Mouse (Mus musculus): Measurements from ENCODE around the gene Senp2. TPM values are rescaled to one million over a fixed set of nuclear protein-coding genes. Genes with fewer than 3 reads are reported as not detected.

The Senp2 gene
- polyA plus RNA-seq, 1 experiment from 2014 or later, result 70.5 TPM

DNA sequence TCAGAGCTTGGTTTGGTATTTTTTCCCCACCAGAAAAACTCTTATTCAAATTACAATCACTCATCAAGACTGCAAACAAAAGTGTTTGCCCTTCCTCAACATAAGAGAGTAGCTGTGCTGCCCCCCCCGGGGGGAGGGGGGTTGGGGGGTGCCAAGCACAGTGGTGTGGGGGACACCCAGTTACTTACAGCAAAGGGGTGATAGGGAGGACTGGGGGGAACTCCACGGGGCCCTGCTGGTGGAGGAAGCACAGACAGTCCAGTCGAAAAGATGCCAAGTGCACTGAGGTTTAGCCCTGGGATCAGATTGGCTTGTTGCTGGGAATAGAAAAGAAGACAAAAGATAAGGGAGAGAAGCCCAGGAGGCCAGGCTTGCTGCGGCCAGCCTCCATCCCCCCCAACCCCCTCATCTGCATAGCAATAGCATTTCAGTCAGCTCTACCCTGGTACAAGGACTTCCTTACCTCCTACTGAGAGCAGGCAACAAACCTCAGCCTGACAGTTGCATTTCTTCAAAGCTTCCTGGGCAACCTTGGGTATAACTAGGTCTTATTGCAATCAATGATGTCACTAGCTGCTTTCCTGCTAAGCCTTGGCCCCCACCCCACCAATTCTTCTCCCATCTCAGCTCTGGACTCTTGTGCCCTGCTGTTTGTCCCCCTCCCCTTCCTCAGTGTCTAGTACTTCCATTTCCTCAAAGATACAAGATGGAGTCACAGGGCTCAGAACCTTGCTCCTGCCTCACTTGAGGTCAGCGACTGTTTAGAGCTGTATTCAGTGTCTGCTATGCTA is 66.7 kb downstream of the Senp2 start:
- H3K27me3 ChIP-seq (ENCODE audit: poor library complexity, severe bottlenecking), result no peaks in the 10 kb centered on the region
- 20% methylated on average over 5 of the region's 5 CpGs for WGBS
- H3K9me3 ChIP-seq, result no peaks in the 10 kb centered on the region
- H3K4me3 ChIP-seq, result no peak overlapping the region
- peaks cover 17% of the 10 kb centered on the region for H3K4me1 ChIP-seq
- peak overlapping the region; percentile 75 for H3K27ac ChIP-seq
- DNase-seq (ENCODE audit: extremely low spot score, low spot score), result no peak
- H3K36me3 ChIP-seq (replicated peaks), result peaks cover 99% of the 10 kb centered on the region

DNA sequence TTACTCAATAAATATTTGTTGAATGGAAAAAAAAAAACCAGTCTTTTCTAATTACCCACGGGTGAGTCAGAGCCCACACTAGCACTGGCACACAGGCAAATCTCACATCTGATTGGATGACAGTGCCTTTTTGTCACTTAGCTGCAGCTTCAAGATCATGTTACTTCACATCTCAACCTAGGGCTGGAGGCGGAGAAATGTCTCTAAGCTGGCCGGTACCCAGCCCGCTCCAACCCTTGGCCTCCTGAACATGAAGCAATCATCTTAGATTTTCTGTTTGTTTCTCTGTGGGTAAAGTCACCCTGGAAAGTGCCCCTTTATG is 67.3 kb downstream of the Senp2 start:
- DNase-seq (ENCODE audit: extremely low spot score, low spot score), result no peak
- Histone ChIP-seq H3K9me3 (no peaks in the 10 kb centered on the region), H3K36me3 (replicated peaks) (peaks cover 99% of the 10 kb centered on the region), H3K4me1 (peaks cover 17% of the 10 kb centered on the region), H3K4me3 (no peak overlapping the region), H3K27ac (peak overlapping the region; percentile 75; the same call in 1 of the 2 replicates), H3K27me3 (ENCODE audit: poor library complexity, severe bottlenecking) (no peaks in the 10 kb centered on the region)
- 50% methylated on average over 4 of the region's 4 CpGs for WGBS

GRCm38 (mm10) chr16:22080125-22080710 is 70.9 kb downstream of the Senp2 start:
- H3K27me3 ChIP-seq (ENCODE audit: poor library complexity, severe bottlenecking), result no peaks in the 10 kb centered on the region
- H3K4me3 ChIP-seq, result no peak overlapping the region
- peaks cover 17% of the 10 kb centered on the region for H3K4me1 ChIP-seq
- DNase-seq (ENCODE audit: extremely low spot score, low spot score), result no peak
- no peak overlapping the region for H3K27ac ChIP-seq
- 93% methylated on average over 12 of the region's 12 CpGs for WGBS
- peaks cover 94% of the 10 kb centered on the region for H3K36me3 ChIP-seq (replicated peaks)
- no peaks in the 10 kb centered on the region for H3K9me3 ChIP-seq

GRCm38 (mm10) chr16:22085411-22085810 is 76.1 kb downstream of the Senp2 start:
- H3K27ac ChIP-seq, result no peak overlapping the region
- H3K4me3 ChIP-seq, result no peak overlapping the region
- no peaks in the 10 kb centered on the region for H3K27me3 ChIP-seq (ENCODE audit: poor library complexity, severe bottlenecking)
- H3K36me3 ChIP-seq (replicated peaks), result peaks cover 80% of the 10 kb centered on the region
- no peak for DNase-seq (ENCODE audit: extremely low spot score, low spot score)
- WGBS, result 91% methylated on average over 4 of the region's 4 CpGs
- H3K4me1 ChIP-seq, result no peaks in the 10 kb centered on the region
- no peaks in the 10 kb centered on the region for H3K9me3 ChIP-seq

GRCm38 (mm10) chr16:22091255-22091783 is 82.0 kb downstream of the Senp2 start:
- no peaks in the 10 kb centered on the region for H3K9me3 ChIP-seq
- 93% methylated on average over 3 of the region's 3 CpGs for WGBS
- no peak for DNase-seq (ENCODE audit: extremely low spot score, low spot score)
- no peaks in the 10 kb centered on the region for H3K27me3 ChIP-seq (ENCODE audit: poor library complexity, severe bottlenecking)
- H3K4me3 ChIP-seq, result no peak overlapping the region
- H3K27ac ChIP-seq, result no peak overlapping the region
- H3K4me1 ChIP-seq, result no peaks in the 10 kb centered on the region
- H3K36me3 ChIP-seq (replicated peaks), result peaks cover 37% of the 10 kb centered on the region

DNA sequence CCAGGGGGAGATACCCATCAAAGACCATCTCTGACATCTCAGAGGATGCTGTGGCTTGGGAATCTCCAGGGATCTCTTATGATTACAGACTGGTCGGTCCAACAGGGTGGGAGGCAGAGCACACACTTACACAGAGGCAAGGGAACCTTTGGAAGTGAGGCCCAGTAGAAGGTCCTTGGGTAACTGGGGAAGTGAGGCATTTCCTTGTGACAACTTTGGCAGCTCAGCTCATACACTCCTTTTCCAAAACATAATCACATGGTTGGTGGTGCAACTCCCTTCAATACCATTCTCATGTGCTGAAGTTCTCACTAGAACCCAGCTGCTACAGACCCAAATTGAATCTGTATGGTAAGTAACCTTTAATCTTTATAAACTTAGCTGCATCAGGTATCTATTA is 86.5 kb downstream of the Senp2 start:
- H3K27me3 ChIP-seq (ENCODE audit: poor library complexity, severe bottlenecking), result no peaks in the 10 kb centered on the region
- no peak overlapping the region for H3K4me3 ChIP-seq
- peaks cover 8% of the 10 kb centered on the region for H3K4me1 ChIP-seq
- no peak for DNase-seq (ENCODE audit: extremely low spot score, low spot score)
- peaks cover 33% of the 10 kb centered on the region for H3K36me3 ChIP-seq (replicated peaks)
- peaks cover 7% of the 10 kb centered on the region; the same call in 1 of the 2 replicates for H3K9me3 ChIP-seq
- H3K27ac ChIP-seq, result no peak overlapping the region
- 89% methylated on average over 1 of the region's 1 CpGs for WGBS

DNA sequence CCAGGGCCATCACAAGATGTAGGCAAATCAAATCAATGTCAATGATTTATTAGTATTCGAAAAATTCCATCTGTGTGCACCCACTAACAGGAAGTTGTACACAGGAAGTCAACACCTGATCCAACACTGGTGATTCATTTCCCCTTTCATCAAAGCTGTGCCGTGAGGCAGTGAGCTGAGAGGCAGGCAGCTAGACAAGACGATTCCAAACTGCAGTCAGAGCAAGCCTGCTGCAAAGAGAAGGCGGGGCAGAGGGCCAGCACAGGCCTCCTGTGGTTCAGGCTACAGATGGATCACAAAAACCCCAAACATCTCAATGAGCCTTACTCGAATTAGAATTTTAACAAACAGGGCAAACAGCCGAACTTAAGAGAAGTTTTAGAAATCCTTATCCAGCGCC is 88.4 kb downstream of the Senp2 start:
- Histone ChIP-seq H3K27me3 (ENCODE audit: poor library complexity, severe bottlenecking) (no peaks in the 10 kb centered on the region), H3K4me3 (no peak overlapping the region), H3K9me3 (peaks cover 12% of the 10 kb centered on the region; the same call in 1 of the 2 replicates), H3K36me3 (replicated peaks) (peaks cover 48% of the 10 kb centered on the region), H3K27ac (no peak overlapping the region), H3K4me1 (peaks cover 8% of the 10 kb centered on the region)
- whole genome bisulfite sequencing, result 60% methylated on average over 7 of the region's 7 CpGs
- no peak for DNase-seq (ENCODE audit: extremely low spot score, low spot score)

Other genes with a start within 250 kb of the Senp2 start
- 1.7 and 1.9 TPM in 2 replicates for gene Ehhadh, start 221.7 kb upstream of the Senp2 start, polyA plus RNA-seq (2016; fragmentation: Nextera tagmentation; extraction: Ambion mirVana)
- 1.1 and 1.7 TPM in 2 replicates for gene Map3k13, start 215.1 kb upstream of the Senp2 start, polyA plus RNA-seq (2016; fragmentation: Nextera tagmentation; extraction: Ambion mirVana)
- gene Tmem41a, start 61.9 kb upstream of the Senp2 start, polyA plus RNA-seq (2016; fragmentation: Nextera tagmentation; extraction: Ambion mirVana), result 33.8 and 36.9 TPM in 2 replicates
- gene Liph, start 13.8 kb upstream of the Senp2 start, polyA plus RNA-seq (2016; fragmentation: Nextera tagmentation; extraction: Ambion mirVana), result 0.19 and 0.25 TPM in 2 replicates
- 161 and 179 TPM in 2 replicates for gene Igf2bp2, start 153.8 kb downstream of the Senp2 start, polyA plus RNA-seq (2016; fragmentation: Nextera tagmentation; extraction: Ambion mirVana)